Mouse (Mus musculus) spleen, adult 2 months (tissue): Measurements from ENCODE around the gene Spata21. TPM values are rescaled to one million over a fixed set of nuclear protein-coding genes. Genes with fewer than 3 reads are reported as not detected.
A peak's percentile ranks its signal among the peaks of the same experiment; 100 is the strongest.

ENCODE experiments used
- DNase-seq, 2 experiments: peaks; one replicate each; pipeline versions ENCODE4 v3.0.0 to v3.0.0-alpha.2; 2012 to 2021; ENCODE audit warnings: low spot score in 2 of 2, low read depth in 1 of 2
- H3K27ac ChIP-seq: fragments of 200-500 bp; 2 replicates; pipeline ENCODE4 v1.5.1; 2012; ENCODE audit warnings: low read length, inconsistent platforms; ENCODE audit not compliant: insufficient read depth
- H3K27me3 ChIP-seq: fragments of 200-500 bp; 2 replicates; pipeline ENCODE4 v1.6.1; 2012; ENCODE audit warnings: mild to moderate bottlenecking, moderate library complexity, low read length, inconsistent platforms; ENCODE audit not compliant: control insufficient read depth, insufficient read depth
- H3K36me3 ChIP-seq: fragments of 200-500 bp; 2 replicates; pipeline ENCODE4 v1.6.1; 2012; ENCODE audit warnings: mild to moderate bottlenecking, low read length, inconsistent platforms; ENCODE audit not compliant: control insufficient read depth, insufficient read depth
- H3K4me1 ChIP-seq: fragments of 200-500 bp; 2 replicates; pipeline ENCODE4 v1.6.1; 2011; ENCODE audit warnings: inconsistent platforms; ENCODE audit not compliant: control insufficient read depth, insufficient read depth, insufficient read length
- H3K4me3 ChIP-seq: fragments of 200-500 bp; 2 replicates; pipeline ENCODE4 v1.5.1; 2011; ENCODE audit warnings: mild to moderate bottlenecking, inconsistent platforms; ENCODE audit not compliant: insufficient read depth, insufficient read length; ENCODE audit errors: extremely low read depth
- CTCF ChIP-seq: fragments of 200-500 bp; IDR thresholded peaks from 2 replicates; pipeline ENCODE4 v1.5.1; 2011; ENCODE audit warnings: mild to moderate bottlenecking, inconsistent platforms; ENCODE audit not compliant: insufficient read depth, insufficient read length, insufficient replicate concordance; ENCODE audit errors: extremely low read depth
- POLR2A ChIP-seq: fragments of 200-500 bp; IDR thresholded peaks from 2 replicates; pipeline ENCODE4 v1.6.1; 2011; ENCODE audit warnings: low read depth, low read length, inconsistent platforms
- WGBS: fragments of 180-500 bp; shearing (Covaris S2); methylation state at CpG from one replicate; pipeline ENCODE4 v1.1.7; 2018; 5-methylcytosine and 5-hydroxymethylcytosine counted together
- polyA plus RNA-seq: library from polyadenylated mRNA; depleted of rRNA; stranded (reverse); fragments of >200 nt; gene quantifications from 2 replicates; pipeline ENCODE4 v1.2.3, GENCODE M21; 2012; rRNA removed

The Spata21 gene
- polyA plus RNA-seq, result not detected in 2 replicates

DNA sequence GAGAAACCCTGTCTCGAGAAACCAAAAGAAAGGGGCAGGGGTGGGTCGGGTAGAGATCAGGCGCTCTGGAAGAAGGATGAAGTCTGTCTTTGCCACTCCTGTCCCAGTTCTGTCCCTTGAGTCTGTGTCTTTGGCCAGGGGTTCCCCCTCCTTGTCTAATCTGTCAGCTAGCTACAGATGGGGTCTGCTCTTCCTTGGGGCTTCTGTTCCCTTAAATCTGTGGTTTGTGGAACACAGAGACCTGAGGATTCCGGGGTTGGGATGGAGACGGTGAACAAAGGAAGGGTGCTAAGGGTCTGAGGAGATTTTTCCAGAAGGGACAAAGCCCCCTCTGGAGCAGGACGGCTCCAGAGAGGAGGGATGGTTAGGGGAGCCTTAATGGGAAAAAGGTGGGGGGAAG is at the start of gene Spata21:
Spata21 (plus strand) TSS at position 301 of the 400 bp plus-strand sequence.
- DNase-seq, result no peak
- WGBS, result 83% methylated on average over 6 of the region's 6 CpGs
- TF ChIP-seq CTCF (no peak), POLR2A (no peak)
- Histone ChIP-seq H3K27me3 (no peaks in the 10 kb centered on the region), H3K36me3 (no peaks in the 10 kb centered on the region), H3K27ac (no peak within 1 kb of the TSS), H3K4me3 (no peak within 1 kb of the TSS), H3K4me1 (no peaks in the 10 kb centered on the region)

DNA sequence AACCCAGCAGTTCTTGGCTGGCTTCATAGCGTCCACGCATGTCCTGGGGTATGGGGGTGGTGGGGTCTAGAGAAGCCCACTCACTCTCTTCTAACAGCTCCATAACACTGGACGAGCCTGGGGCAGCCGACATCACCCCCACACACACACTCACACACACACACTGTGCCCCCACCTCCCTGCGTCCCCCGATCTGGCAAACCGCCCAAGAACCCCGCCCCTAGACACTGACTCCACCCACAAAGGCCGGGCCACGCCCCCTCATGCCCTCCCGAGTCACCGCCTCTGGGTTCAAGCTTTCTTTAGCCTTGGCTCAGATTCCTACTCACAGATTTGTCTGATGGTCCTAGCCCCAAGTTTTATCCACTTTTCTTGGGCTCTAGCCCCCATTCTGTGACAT is 47.0 kb upstream of the Spata21 start:
- H3K4me3 ChIP-seq, result no peak overlapping the region
- no peaks in the 10 kb centered on the region for H3K27me3 ChIP-seq
- no peaks in the 10 kb centered on the region for H3K36me3 ChIP-seq
- no peak overlapping the region for H3K27ac ChIP-seq
- DNase-seq, result no peak
- H3K4me1 ChIP-seq, result no peaks in the 10 kb centered on the region
- 79% methylated on average over 12 of the region's 12 CpGs for WGBS
- TF ChIP-seq CTCF (no peak), POLR2A (no peak)

DNA sequence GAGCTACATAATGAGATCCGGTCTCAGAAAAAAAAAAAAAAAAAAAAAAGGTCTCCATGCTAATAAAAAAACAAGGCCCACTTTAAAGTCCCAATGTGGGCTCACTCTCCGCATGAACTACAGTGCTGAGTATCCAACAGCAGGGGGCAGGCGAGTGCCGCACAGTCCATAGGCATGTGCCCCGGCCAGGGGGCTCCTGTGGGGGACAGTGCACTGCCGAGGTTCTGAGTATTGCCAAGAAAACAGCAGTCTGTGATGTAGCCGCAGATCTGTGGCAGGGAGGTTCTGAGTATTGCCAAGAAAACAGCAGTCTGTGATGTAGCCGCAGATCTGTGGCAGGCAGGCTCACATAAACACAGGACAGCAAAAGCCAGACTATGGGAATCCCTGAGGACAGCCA is 43.3 kb upstream of the Spata21 start:
- no peak overlapping the region for H3K4me3 ChIP-seq
- no peaks in the 10 kb centered on the region for H3K36me3 ChIP-seq
- peak in 1 of 2 experiments; percentile 44 for DNase-seq
- no peaks in the 10 kb centered on the region for H3K4me1 ChIP-seq
- WGBS, result 22% methylated on average over 8 of the region's 8 CpGs
- H3K27ac ChIP-seq, result no peak overlapping the region
- H3K27me3 ChIP-seq, result no peaks in the 10 kb centered on the region
- TF ChIP-seq CTCF (peak; percentile 82), POLR2A (no peak)

DNA sequence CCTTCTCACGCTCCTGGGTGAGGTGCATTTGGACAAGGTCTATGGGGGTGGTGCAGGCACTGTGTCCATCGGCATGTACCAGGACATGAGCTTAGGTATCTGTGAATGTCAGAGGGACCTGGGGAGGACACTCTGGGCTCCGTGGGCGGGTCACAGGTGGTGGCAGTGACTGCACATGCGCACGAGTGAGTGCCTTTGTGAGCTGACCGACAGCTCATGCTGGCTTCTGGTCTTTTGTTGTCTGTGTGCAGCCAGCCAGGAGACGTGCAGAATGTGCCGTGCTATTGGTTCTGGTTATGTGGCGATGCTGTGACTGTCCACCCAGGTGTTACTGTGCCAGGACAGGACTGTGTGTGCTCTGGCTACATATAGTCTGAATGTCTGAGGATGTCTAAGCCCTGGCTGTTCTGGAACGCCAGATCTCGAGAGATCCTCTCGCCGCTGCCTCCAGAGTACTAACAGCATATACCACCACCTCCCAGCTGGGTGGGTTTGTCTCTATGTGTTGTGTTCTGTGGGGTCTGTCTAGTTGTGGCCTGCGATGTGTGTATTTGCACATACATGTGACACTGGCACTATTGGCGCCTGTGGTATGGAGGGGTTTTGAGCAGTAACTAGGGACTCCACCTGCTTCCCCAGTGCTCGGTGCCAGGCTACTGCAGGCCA is 39.2 kb upstream of the Spata21 start:
- no peaks in the 10 kb centered on the region for H3K4me1 ChIP-seq
- H3K36me3 ChIP-seq, result no peaks in the 10 kb centered on the region
- 91% methylated on average over 17 of the region's 17 CpGs for WGBS
- H3K4me3 ChIP-seq, result no peak overlapping the region
- H3K27me3 ChIP-seq, result no peaks in the 10 kb centered on the region
- DNase-seq, result no peak
- no peak for TF ChIP-seq CTCF
- TF ChIP-seq POLR2A, result no peak
- no peak overlapping the region for H3K27ac ChIP-seq

DNA sequence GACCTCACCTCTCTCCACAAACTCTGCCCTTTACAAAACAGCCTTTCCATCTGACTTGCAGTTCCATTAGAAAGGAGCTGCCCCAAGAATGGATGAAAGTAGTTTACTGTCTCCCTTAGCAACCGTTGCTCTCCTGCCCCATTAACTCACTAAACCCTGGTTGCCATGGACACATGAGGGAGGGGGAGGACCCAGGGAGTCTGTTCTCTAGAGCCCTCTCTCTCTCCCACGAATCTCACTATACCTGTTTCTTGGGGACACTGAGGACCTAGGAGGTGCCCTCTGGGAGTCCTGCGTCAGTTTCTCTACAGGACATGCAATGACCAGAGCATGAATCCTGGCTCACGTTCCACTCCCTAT is 38.7 kb upstream of the Spata21 start:
- Histone ChIP-seq H3K36me3 (no peaks in the 10 kb centered on the region), H3K4me3 (no peak overlapping the region), H3K4me1 (no peaks in the 10 kb centered on the region), H3K27me3 (no peaks in the 10 kb centered on the region), H3K27ac (no peak overlapping the region)
- TF ChIP-seq POLR2A (no peak), CTCF (no peak)
- DNase-seq, result no peak
- 80% methylated on average over 4 of the region's 4 CpGs for WGBS

DNA sequence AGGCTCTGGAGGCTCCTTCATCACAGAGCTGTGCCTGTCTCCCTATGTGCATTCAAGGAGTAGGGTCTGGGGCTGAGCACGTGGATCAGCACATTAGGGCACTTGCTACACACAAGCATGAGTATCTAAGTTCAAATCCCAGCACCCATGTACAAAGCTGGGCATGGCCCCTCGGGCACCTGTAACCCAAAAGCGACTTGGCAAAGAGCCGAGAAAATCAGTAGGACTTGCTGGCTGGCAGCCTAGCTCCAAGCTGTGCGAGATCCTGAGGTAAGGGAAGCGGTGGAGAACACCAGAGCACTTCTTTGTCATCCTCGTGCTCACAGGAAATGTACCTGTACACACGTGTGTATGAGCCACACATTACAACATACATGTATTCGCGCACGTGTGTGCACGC is 35.7 kb upstream of the Spata21 start:
- TF ChIP-seq POLR2A, result no peak
- TF ChIP-seq CTCF, result no peak
- H3K4me3 ChIP-seq, result no peak overlapping the region
- no peak overlapping the region for H3K27ac ChIP-seq
- H3K36me3 ChIP-seq, result no peaks in the 10 kb centered on the region
- no peaks in the 10 kb centered on the region for H3K4me1 ChIP-seq
- no peaks in the 10 kb centered on the region for H3K27me3 ChIP-seq
- no peak for DNase-seq
- WGBS, result 92% methylated on average over 12 of the region's 12 CpGs

DNA sequence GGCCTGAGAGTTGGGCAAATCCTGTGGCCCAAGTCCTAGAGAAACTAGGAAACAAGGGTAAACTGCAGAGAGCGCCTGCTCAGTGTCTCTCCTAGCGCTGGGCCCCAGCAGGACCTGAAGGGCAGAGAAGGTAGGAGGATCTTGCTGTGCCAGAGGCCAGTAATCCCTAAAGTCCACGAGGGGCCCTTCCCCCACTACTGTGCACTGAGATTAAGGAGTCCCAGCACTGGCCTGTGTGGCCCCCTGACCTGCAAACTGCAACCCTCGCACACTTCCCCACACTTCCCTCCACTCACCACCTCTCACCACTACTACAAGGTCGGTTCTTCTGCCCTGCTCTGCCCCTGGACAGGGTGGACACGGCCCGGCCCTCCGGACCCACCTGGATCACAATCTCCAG is 35.0 kb upstream of the Spata21 start:
- WGBS, result 83% methylated on average over 8 of the region's 8 CpGs
- H3K27ac ChIP-seq, result no peak overlapping the region
- TF ChIP-seq CTCF (no peak), POLR2A (no peak)

More for the DNA sequence above, 35.0 kb upstream of the Spata21 start:
- no peaks in the 10 kb centered on the region for H3K36me3 ChIP-seq
- no peak overlapping the region for H3K4me3 ChIP-seq
- no peaks in the 10 kb centered on the region for H3K27me3 ChIP-seq
- no peaks in the 10 kb centered on the region for H3K4me1 ChIP-seq
- no peak for DNase-seq
